Mouse (Mus musculus): ENCODE measurements around the gene Scml4.

GRCm38 (mm10) chr10:42903054-42903453, 42.9 kb downstream of the Scml4 start:
- TF ChIP-seq CTCF (IDR thresholded peaks at IDR 0.05; ENCODE audit: control insufficient read depth, insufficient read depth, insufficient read length) (no peak), MYOD1 (IDR thresholded peaks at IDR 0.05; ENCODE audit: control insufficient read depth, insufficient read length, low read depth) (no peak), USF1 (IDR thresholded peaks at IDR 0.05; ENCODE audit: low read depth) (no peak)

Data from C2C12 (cell line).